Mouse (Mus musculus) forebrain, embryonic 14.5 days (tissue): ENCODE results near the gene Uri1. TPM values are rescaled to one million over a fixed set of nuclear protein-coding genes. Genes with fewer than 3 reads are reported as not detected.

Experiments used
- ATAC-seq: fragments of 200-750 bp; cut with Nextera tagmentation; 2 replicates; pipeline ENCODE4 v1.8.0; 2017; ENCODE audit warnings: mild to moderate bottlenecking, moderate library complexity
- DNase-seq: peaks from one replicate; pipeline ENCODE4 v3.0.0-alpha.2; 2015; ENCODE audit warnings: low spot score
- H3K27ac ChIP-seq: fragments of 300-500 bp; sonication (generic); 2 replicates; pipeline ENCODE4 v1.5.1; 2014; ENCODE audit warnings: low read depth, mild to moderate bottlenecking, control low read depth, low read length, moderate library complexity
- H3K27me3 ChIP-seq: fragments of 300-500 bp; sonication (generic); replicated peaks from 2 replicates; pipeline ENCODE4 v1.6.1; 2014; ENCODE audit warnings: low read length, control low read depth, mixed read lengths; ENCODE audit not compliant: control insufficient read depth, insufficient read depth
- H3K36me3 ChIP-seq: fragments of 300-500 bp; sonication (generic); 2 replicates; pipeline ENCODE4 v1.6.1; 2014; ENCODE audit warnings: low read length, control low read depth; ENCODE audit not compliant: control insufficient read depth, insufficient read depth
- H3K4me1 ChIP-seq: fragments of 300-500 bp; sonication (generic); 2 replicates; pipeline ENCODE4 v1.6.1; 2014; ENCODE audit warnings: antibody characterized with exemption, low read length, control low read depth; ENCODE audit not compliant: control insufficient read depth, insufficient read depth
- H3K4me2 ChIP-seq: fragments of 300-500 bp; sonication (generic); 2 replicates; pipeline ENCODE4 v1.6.1; 2014; ENCODE audit warnings: mild to moderate bottlenecking, control low read depth, low read length
- H3K4me3 ChIP-seq: fragments of 300-500 bp; sonication (generic); 2 replicates; pipeline ENCODE4 v1.5.1; 2014; ENCODE audit warnings: low read depth, low read length, control low read depth
- H3K9ac ChIP-seq: fragments of 300-500 bp; sonication (generic); 2 replicates; pipeline ENCODE4 v1.6.1; 2014; ENCODE audit warnings: mild to moderate bottlenecking, low read length, control low read depth, moderate library complexity
- H3K9me3 ChIP-seq: fragments of 300-500 bp; sonication (generic); replicated peaks from 2 replicates; pipeline ENCODE4 v1.6.1; 2016; ENCODE audit warnings: low read length, control low read depth, mixed read lengths; ENCODE audit not compliant: control insufficient read depth
- WGBS: fragments of 180-500 bp; shearing (Covaris S2); extraction: QIAGEN DNeasy Blood & Tissue Kit; methylation state at CpG from one replicate; pipeline ENCODE4 v1.1.7; 2014; 5-methylcytosine and 5-hydroxymethylcytosine counted together
- polyA plus RNA-seq: library from polyadenylated mRNA; unstranded; fragments of >200 nt; fragmentation: Nextera tagmentation; extraction: Ambion mirVana; gene quantifications from 2 replicates; pipeline ENCODE4 v1.2.1, GENCODE M21; 2014

The Uri1 gene
- polyA plus RNA-seq, 1 experiment from 2014 or later: 31.7 TPM

GRCm38 (mm10) chr7:38047229-38047628, 23.9 kb upstream of the Uri1 start:
- Histone ChIP-seq H3K9me3 (no peaks in the 10 kb centered on the region), H3K36me3 (no peaks in the 10 kb centered on the region), H3K27ac (no peak overlapping the region), H3K9ac (no peak overlapping the region), H3K4me1 (no peaks in the 10 kb centered on the region), H3K27me3 (no peaks in the 10 kb centered on the region), H3K4me2 (no peak overlapping the region), H3K4me3 (no peak overlapping the region)
- 55% methylated on average over 5 of the region's 5 CpGs for WGBS
- ATAC-seq (no peak), DNase-seq (no peak)

GRCm38 (mm10) chr7:38041244-38041643, 17.9 kb upstream of the Uri1 start:
- DNase-seq: no peak
- H3K9me3 ChIP-seq: no peaks in the 10 kb centered on the region
- 86% methylated on average over 3 of the region's 3 CpGs for WGBS

GRCm38 (mm10) chr7:38037586-38037985, 14.2 kb upstream of the Uri1 start:
- DNase-seq: no peak
- H3K9me3 ChIP-seq: no peaks in the 10 kb centered on the region
- no peaks in the 10 kb centered on the region for H3K36me3 ChIP-seq
- WGBS: 77% methylated on average over 5 of the region's 5 CpGs
- H3K27me3 ChIP-seq: no peaks in the 10 kb centered on the region
- H3K4me1 ChIP-seq: no peaks in the 10 kb centered on the region
- no peak overlapping the region for H3K4me2 ChIP-seq
- ATAC-seq: no peak
- H3K27ac ChIP-seq: no peak overlapping the region
- H3K4me3 ChIP-seq: no peak overlapping the region
- no peak overlapping the region for H3K9ac ChIP-seq

More at GRCm38 (mm10) chr7:38041244-38041643, 17.9 kb upstream of the Uri1 start:
- H3K4me3 ChIP-seq: no peak overlapping the region
- H3K27me3 ChIP-seq: no peaks in the 10 kb centered on the region
- ATAC-seq: no peak
- no peak overlapping the region for H3K4me2 ChIP-seq
- H3K36me3 ChIP-seq: no peaks in the 10 kb centered on the region
- H3K4me1 ChIP-seq: no peaks in the 10 kb centered on the region
- H3K9ac ChIP-seq: no peak overlapping the region
- no peak overlapping the region for H3K27ac ChIP-seq

- ATAC-seq: no peak
These were observed 7.8 kb upstream of the Uri1 start for GRCm38 (mm10) chr7:38031183-38031582.

GRCm38 (mm10) chr7:38030606-38031005, 7.3 kb upstream of the Uri1 start:
- ATAC-seq (no peak), DNase-seq (no peak)
- H3K9ac ChIP-seq: no peak overlapping the region
- WGBS: 41% methylated on average over 6 of the region's 6 CpGs
- no peak overlapping the region for H3K27ac ChIP-seq
- H3K4me3 ChIP-seq: no peak overlapping the region
- H3K9me3 ChIP-seq: no peaks in the 10 kb centered on the region
- H3K4me1 ChIP-seq: no peaks in the 10 kb centered on the region
- H3K4me2 ChIP-seq: no peak overlapping the region
- no peaks in the 10 kb centered on the region for H3K27me3 ChIP-seq
- H3K36me3 ChIP-seq: no peaks in the 10 kb centered on the region

More at GRCm38 (mm10) chr7:38031183-38031582, 7.8 kb upstream of the Uri1 start:
- H3K4me3 ChIP-seq: no peak overlapping the region
- no peak for DNase-seq
- H3K27ac ChIP-seq: no peak overlapping the region
- H3K4me1 ChIP-seq: no peaks in the 10 kb centered on the region
- H3K9ac ChIP-seq: no peak overlapping the region
- H3K9me3 ChIP-seq: no peaks in the 10 kb centered on the region
- 92% methylated on average over 4 of the region's 4 CpGs for whole genome bisulfite sequencing
- H3K36me3 ChIP-seq: no peaks in the 10 kb centered on the region
- no peaks in the 10 kb centered on the region for H3K27me3 ChIP-seq
- no peak overlapping the region for H3K4me2 ChIP-seq

GRCm38 (mm10) chr7:38029986-38030385, 6.6 kb upstream of the Uri1 start:
- no peak overlapping the region for H3K9ac ChIP-seq
- H3K4me1 ChIP-seq: no peaks in the 10 kb centered on the region
- no peaks in the 10 kb centered on the region for H3K36me3 ChIP-seq
- DNase-seq: no peak
- 68% methylated on average over 2 of the region's 2 CpGs for WGBS
- no peaks in the 10 kb centered on the region for H3K27me3 ChIP-seq
- H3K27ac ChIP-seq: no peak overlapping the region
- no peak overlapping the region for H3K4me3 ChIP-seq
- H3K4me2 ChIP-seq: no peak overlapping the region
- no peaks in the 10 kb centered on the region for H3K9me3 ChIP-seq
- no peak for ATAC-seq

GRCm38 (mm10) chr7:38029083-38029482, 5.7 kb upstream of the Uri1 start:
- Histone ChIP-seq H3K27ac (no peak overlapping the region), H3K4me1 (no peaks in the 10 kb centered on the region), H3K9me3 (no peaks in the 10 kb centered on the region), H3K9ac (no peak overlapping the region), H3K4me3 (no peak overlapping the region), H3K4me2 (no peak overlapping the region), H3K27me3 (no peaks in the 10 kb centered on the region), H3K36me3 (no peaks in the 10 kb centered on the region)
- DNase-seq: no peak
- 50% methylated on average over 5 of the region's 5 CpGs for WGBS
- no peak for ATAC-seq

- no peak overlapping the region for H3K9ac ChIP-seq
- H3K36me3 ChIP-seq: no peaks in the 10 kb centered on the region
- 83% methylated on average over 7 of the region's 7 CpGs for WGBS
- no peak overlapping the region for H3K27ac ChIP-seq
- no peak overlapping the region for H3K4me2 ChIP-seq
- no peaks in the 10 kb centered on the region for H3K4me1 ChIP-seq
- ATAC-seq (no peak), DNase-seq (no peak)
- no peaks in the 10 kb centered on the region for H3K9me3 ChIP-seq
- H3K4me3 ChIP-seq: no peak overlapping the region
- no peaks in the 10 kb centered on the region for H3K27me3 ChIP-seq
These were observed 4.7 kb upstream of the Uri1 start for GRCm38 (mm10) chr7:38027940-38028600.

GRCm38 (mm10) chr7:38024839-38025238, 1.5 kb upstream of the Uri1 start:
- no peaks in the 10 kb centered on the region for H3K4me1 ChIP-seq
- H3K9ac ChIP-seq: no peak overlapping the region
- H3K27ac ChIP-seq: no peak overlapping the region
- no peak overlapping the region for H3K4me2 ChIP-seq
- no peaks in the 10 kb centered on the region for H3K9me3 ChIP-seq
- DNase-seq: no peak
- 85% methylated on average over 4 of the region's 4 CpGs for WGBS
- H3K36me3 ChIP-seq: no peaks in the 10 kb centered on the region
- ATAC-seq: no peak
- H3K4me3 ChIP-seq: no peak overlapping the region
- H3K27me3 ChIP-seq: no peaks in the 10 kb centered on the region
